Mouse (Mus musculus): Measurements from ENCODE around the gene Gm10718. TPM values are rescaled to one million over a fixed set of nuclear protein-coding genes. Genes with fewer than 3 reads are reported as not detected.
"Not testable (repeated sequence)": the region's sequence is repeated elsewhere in the genome, so short reads cannot be mapped to it uniquely, and the experiment has no call there.

The Gm10718 gene
- polyA plus RNA-seq, 1 experiment from 2014 or later, result not detected

GRCm38 (mm10) chr9:3029276-3030000 lies 6.1 kb downstream of the Gm10718 start:
- H3K9me3 ChIP-seq (replicated peaks); H3K4me1 ChIP-seq; ATAC-seq; H3K4me3 ChIP-seq; H3K36me3 ChIP-seq; H3K4me2 ChIP-seq; H3K27ac ChIP-seq; H3K9ac ChIP-seq; H3K27me3 ChIP-seq (replicated peaks): not testable (repeated sequence)
- WGBS (ENCODE audit: insufficient replicate concordance), result 53% methylated on average over 14 of the region's 16 CpGs

GRCm38 (mm10) chr9:3030677-3031318 lies 7.5 kb downstream of the Gm10718 start:
- not testable (repeated sequence) for H3K9ac ChIP-seq; H3K9me3 ChIP-seq (replicated peaks); ATAC-seq; H3K4me2 ChIP-seq; H3K4me1 ChIP-seq; H3K4me3 ChIP-seq; H3K27me3 ChIP-seq (replicated peaks); H3K36me3 ChIP-seq; H3K27ac ChIP-seq
- 48% methylated on average over 3 of the region's 10 CpGs for WGBS (ENCODE audit: insufficient replicate concordance)

GRCm38 (mm10) chr9:3034299-3034698 lies 11.0 kb downstream of the Gm10718 start, which contains the start of gene Gm17535:
Gene Gm17535 (plus strand): TSS chr9:3034599.
- not testable (repeated sequence) for H3K4me2 ChIP-seq; ATAC-seq; H3K4me1 ChIP-seq; H3K9me3 ChIP-seq (replicated peaks); H3K36me3 ChIP-seq; H3K9ac ChIP-seq; H3K27ac ChIP-seq; H3K4me3 ChIP-seq; H3K27me3 ChIP-seq (replicated peaks)
- WGBS (ENCODE audit: insufficient replicate concordance), result 29% methylated on average over 1 of the region's 8 CpGs

DNA sequence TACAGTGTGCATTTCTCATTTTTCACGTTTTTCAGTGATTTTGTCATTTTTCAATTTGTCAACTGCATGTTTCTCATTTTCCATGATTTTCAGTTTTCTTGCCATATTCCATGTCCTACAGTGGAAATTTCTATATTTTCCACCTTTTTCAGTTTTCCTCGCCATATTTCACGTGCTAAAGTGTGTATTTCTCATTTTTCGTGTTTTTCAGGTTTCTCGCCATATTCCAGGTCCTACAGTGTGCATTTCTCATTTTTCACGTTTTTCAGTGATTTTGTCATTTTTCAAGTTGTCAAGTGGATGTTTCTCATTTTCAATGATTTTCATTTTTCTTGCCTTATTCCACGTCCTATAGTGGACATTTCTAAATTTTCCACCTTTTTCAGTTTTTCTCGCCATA lies 13.2 kb downstream of the Gm10718 start, which contains the start of gene Gm10715:
Gene Gm10715 (plus strand): TSS at position 301 of the 400 bp plus-strand sequence.
- 67% methylated on average over 8 of the region's 8 CpGs for WGBS (ENCODE audit: insufficient replicate concordance)
- not testable (repeated sequence) for H3K4me2 ChIP-seq; H3K27me3 ChIP-seq (replicated peaks); H3K36me3 ChIP-seq; H3K9me3 ChIP-seq (replicated peaks); H3K4me3 ChIP-seq; H3K27ac ChIP-seq; H3K4me1 ChIP-seq; ATAC-seq; H3K9ac ChIP-seq

GRCm38 (mm10) chr9:3038161-3038560 lies 14.8 kb downstream of the Gm10718 start:
- H3K27ac ChIP-seq; H3K27me3 ChIP-seq (replicated peaks); H3K9ac ChIP-seq; H3K36me3 ChIP-seq; ATAC-seq; H3K4me2 ChIP-seq; H3K4me1 ChIP-seq; H3K9me3 ChIP-seq (replicated peaks); H3K4me3 ChIP-seq: not testable (repeated sequence)
- WGBS (ENCODE audit: insufficient replicate concordance), result 50% methylated on average over 4 of the region's 4 CpGs

Small RNA genes lying within 50 kb of the gene (microRNA-seq; reads per million reads assigned to microRNA genes)
- not detected for gene Mir101c

Other genes starting within 250 kb of the Gm10718 start
- not detected in 2 replicates for gene Gm10722, start 22.6 kb upstream of the Gm10718 start, polyA plus RNA-seq (2016; fragmentation: Nextera tagmentation; extraction: Ambion mirVana)
- gene Gm11168, start 20.2 kb upstream of the Gm10718 start, polyA plus RNA-seq (2016; fragmentation: Nextera tagmentation; extraction: Ambion mirVana), result not detected in 2 replicates
- gene Gm10721, start 10.4 kb upstream of the Gm10718 start, polyA plus RNA-seq (2016; fragmentation: Nextera tagmentation; extraction: Ambion mirVana), result not detected in 2 replicates
- not detected in 2 replicates for gene Gm10720, start 7.9 kb upstream of the Gm10718 start, polyA plus RNA-seq (2016; fragmentation: Nextera tagmentation; extraction: Ambion mirVana)
- gene Gm10719, start 6.1 kb upstream of the Gm10718 start, polyA plus RNA-seq (2016; fragmentation: Nextera tagmentation; extraction: Ambion mirVana), result not detected in 2 replicates
- gene Gm10717, start 1.9 kb downstream of the Gm10718 start, polyA plus RNA-seq (2016; fragmentation: Nextera tagmentation; extraction: Ambion mirVana), result not detected in 2 replicates
- gene Gm17535, start 11.1 kb downstream of the Gm10718 start, polyA plus RNA-seq (2016; fragmentation: Nextera tagmentation; extraction: Ambion mirVana), result not detected in 2 replicates
- gene Gm10715, start 13.3 kb downstream of the Gm10718 start, polyA plus RNA-seq (2016; fragmentation: Nextera tagmentation; extraction: Ambion mirVana), result not detected in 2 replicates